In the genomic region with DNA sequence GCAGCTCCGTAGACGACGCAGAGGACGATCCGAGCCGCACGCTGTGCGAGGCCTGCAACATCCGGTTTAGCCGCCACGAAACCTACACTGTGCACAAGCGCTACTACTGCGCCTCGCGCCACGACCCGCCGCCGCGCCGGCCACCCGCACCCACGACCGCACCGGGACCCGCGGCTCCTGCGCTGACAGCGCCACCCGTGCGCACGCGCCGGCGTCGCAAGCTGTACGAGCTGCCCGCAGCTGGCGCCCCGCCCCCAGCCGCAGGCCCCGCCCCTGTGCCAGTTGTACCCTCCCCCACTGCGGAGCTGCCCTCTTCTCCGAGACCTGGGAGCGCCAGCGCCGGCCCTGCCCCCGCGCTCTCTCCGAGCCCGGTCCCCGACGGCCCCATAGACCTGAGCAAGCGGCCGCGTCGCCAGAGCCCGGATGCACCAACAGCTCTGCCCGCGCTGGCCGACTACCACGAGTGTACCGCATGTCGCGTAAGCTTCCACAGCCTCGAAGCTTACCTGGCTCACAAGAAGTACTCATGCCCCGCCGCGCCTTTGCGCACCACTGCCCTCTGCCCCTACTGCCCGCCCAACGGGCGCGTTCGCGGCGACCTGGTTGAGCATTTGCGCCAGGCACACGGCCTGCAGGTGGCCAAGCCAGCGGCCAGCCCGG, we compare ENCODE assay signal across 8 mouse cellular contexts. TPM values are rescaled to one million over a fixed set of nuclear protein-coding genes. Genes with fewer than 3 reads are reported as not detected.
A peak's percentile ranks its signal among the peaks of the same experiment; 100 is the strongest.
DNase-seq lines count a peak whose midpoint lies in the region; ATAC-seq lines count a peak whose summit lies in the region.

No protein-coding gene starts in this region.

- H3K27ac ChIP-seq in hindbrain, embryonic 15.5 days (replicated peaks): no peak overlapping the region
- H3K27ac ChIP-seq in liver, embryonic 11.5 days (ENCODE audit: low read depth, low read length): no peak overlapping the region
- no peak overlapping the region for H3K27ac ChIP-seq in neural tube, embryonic 14.5 days (ENCODE audit: low read depth, low read length)

- peak; percentile 48 to 58 for DNase-seq in left cerebral cortex, postnatal 25 days (ENCODE audit: low spot score in 2 of 2)
- no peak for DNase-seq in left cerebral cortex, adult 11 months (ENCODE audit: low spot score)
- peak; percentile 74 for DNase-seq in embryo, embryonic 10.5 days (ENCODE audit: low spot score)
- DNase-seq in liver, embryonic 11.5 days (ENCODE audit: low spot score): peak; percentile 58
- DNase-seq in urinary bladder, postnatal 4 days (ENCODE audit: low spot score in 2 of 2): no peak

- H3K36me3 ChIP-seq in hindbrain, embryonic 15.5 days: peaks cover 2% of the 10 kb centered on the region; the same call in 1 of the 2 replicates
- H3K36me3 ChIP-seq in liver, embryonic 11.5 days (ENCODE audit: control insufficient read depth, insufficient read depth, low read length): peaks cover 73% of the 10 kb centered on the region
- H3K36me3 ChIP-seq in neural tube, embryonic 14.5 days (ENCODE audit: control insufficient read depth, insufficient read depth, low read length): no peaks in the 10 kb centered on the region

- H3K4me3 ChIP-seq in hindbrain, embryonic 15.5 days: peak overlapping the region; percentile 50
- peak overlapping the region; percentile 33 for H3K4me3 ChIP-seq in liver, embryonic 11.5 days (ENCODE audit: low read depth, low read length)
- peak overlapping the region; percentile 54 for H3K4me3 ChIP-seq in neural tube, embryonic 14.5 days (ENCODE audit: low read depth, low read length)

- peaks cover 16% of the 10 kb centered on the region for H3K4me1 ChIP-seq in hindbrain, embryonic 15.5 days (replicated peaks)
- peaks cover 23% of the 10 kb centered on the region for H3K4me1 ChIP-seq in liver, embryonic 11.5 days (replicated peaks; ENCODE audit: control insufficient read depth, insufficient read depth, low read length)
- peaks cover 11% of the 10 kb centered on the region for H3K4me1 ChIP-seq in neural tube, embryonic 14.5 days (ENCODE audit: control insufficient read depth, insufficient read depth, low read length)

- peak overlapping the region; percentile 76 for H3K4me2 ChIP-seq in hindbrain, embryonic 15.5 days
- peak overlapping the region; percentile 54 for H3K4me2 ChIP-seq in liver, embryonic 11.5 days
- peak overlapping the region; percentile 89 for H3K4me2 ChIP-seq in neural tube, embryonic 14.5 days (ENCODE audit: low read depth, low read length)

- ATAC-seq in hindbrain, embryonic 15.5 days (ENCODE audit: low FRiP score, low read depth): peak; percentile 61
- no peak for ATAC-seq in liver, embryonic 11.5 days (replicated peaks; ENCODE audit: low FRiP score)
- peak; percentile 75 for ATAC-seq in neural tube, embryonic 14.5 days (ENCODE audit: low read depth)
- ATAC-seq in activated CD4-positive, CD25-positive, alpha-beta regulatory T cell, adult 4 months: no peak

- peaks cover 38% of the 10 kb centered on the region for H3K27me3 ChIP-seq in hindbrain, embryonic 15.5 days
- peaks cover 12% of the 10 kb centered on the region for H3K27me3 ChIP-seq in liver, embryonic 11.5 days (replicated peaks; ENCODE audit: control insufficient read depth, insufficient read depth, low read length)
- H3K27me3 ChIP-seq in neural tube, embryonic 14.5 days (ENCODE audit: control insufficient read depth, insufficient read depth, low read length): peaks cover 25% of the 10 kb centered on the region

- H3K9me3 ChIP-seq in hindbrain, embryonic 15.5 days: no peaks in the 10 kb centered on the region
- peaks cover 8% of the 10 kb centered on the region; the same call in 1 of the 2 replicates for H3K9me3 ChIP-seq in liver, embryonic 11.5 days (ENCODE audit: control insufficient read depth, low read length)
- H3K9me3 ChIP-seq in neural tube, embryonic 14.5 days (ENCODE audit: control insufficient read depth, low read length): no peaks in the 10 kb centered on the region

- WGBS in hindbrain, embryonic 15.5 days: 5% methylated on average over 71 of the region's 81 CpGs
- WGBS in liver, embryonic 11.5 days: 50% methylated on average over 79 of the region's 81 CpGs
- WGBS in neural tube, embryonic 14.5 days: 7% methylated on average over 53 of the region's 81 CpGs

- H3K9ac ChIP-seq in hindbrain, embryonic 15.5 days: peak overlapping the region; percentile 57
- no peak overlapping the region for H3K9ac ChIP-seq in liver, embryonic 11.5 days (ENCODE audit: low read depth, low read length)
- H3K9ac ChIP-seq in neural tube, embryonic 14.5 days (replicated peaks; ENCODE audit: low read depth, low read length): peak overlapping the region; percentile 59

- intact Hi-C loops in left cerebral cortex, postnatal 25 days (cut with DNase I): loop anchor here (5.0 kb wide), 1 partner anchor 359 kb away; no protein-coding TSS in a partner anchor

RNA-seq across cellular contexts. Expression of a gene that starts 24.2 kb away (rescaled TPM):
- 1 to 10 TPM; 7.0 to 7.2 TPM for total RNA-seq in left cerebral cortex, postnatal 25 days (2021)
- polyA plus RNA-seq in hindbrain, embryonic 15.5 days (2015; fragmentation: Nextera tagmentation; extraction: Ambion mirVana): 0.10 and 0.28 TPM in 2 replicates
- not detected in 2 replicates for polyA plus RNA-seq in liver, embryonic 11.5 days (2014; fragmentation: Nextera tagmentation; extraction: Ambion mirVana)
- polyA plus RNA-seq in neural tube, embryonic 14.5 days (2014; fragmentation: Nextera tagmentation; extraction: Ambion mirVana): not detected in 2 replicates
- not detected for polyA plus RNA-seq in activated CD4-positive, CD25-positive, alpha-beta regulatory T cell, adult 4 months (2017; shearing (Covaris generic))

RNA-seq across cellular contexts. Expression of a gene that starts 40.0 kb away (rescaled TPM):
- total RNA-seq in left cerebral cortex, postnatal 25 days (2021): 10 to 100 TPM; 35.7 to 39.1 TPM
- 35.5 and 38.1 TPM in 2 replicates for polyA plus RNA-seq in hindbrain, embryonic 15.5 days (2015; fragmentation: Nextera tagmentation; extraction: Ambion mirVana)
- 41.3 and 44.2 TPM in 2 replicates for polyA plus RNA-seq in liver, embryonic 11.5 days (2014; fragmentation: Nextera tagmentation; extraction: Ambion mirVana)
- 20.4 and 25.9 TPM in 2 replicates for polyA plus RNA-seq in neural tube, embryonic 14.5 days (2014; fragmentation: Nextera tagmentation; extraction: Ambion mirVana)
- polyA plus RNA-seq in activated CD4-positive, CD25-positive, alpha-beta regulatory T cell, adult 4 months (2017; shearing (Covaris generic)): 10 to 100 TPM; 10.9 to 18.2 TPM

RNA-seq across cellular contexts. Expression of a gene that starts 54.4 kb away (rescaled TPM):
- 10 to 100 TPM; 36.9 to 39.3 TPM for total RNA-seq in left cerebral cortex, postnatal 25 days (2021)
- polyA plus RNA-seq in hindbrain, embryonic 15.5 days (2015; fragmentation: Nextera tagmentation; extraction: Ambion mirVana): 1.4 and 2.3 TPM in 2 replicates
- 22.7 and 26.5 TPM in 2 replicates for polyA plus RNA-seq in liver, embryonic 11.5 days (2014; fragmentation: Nextera tagmentation; extraction: Ambion mirVana)
- polyA plus RNA-seq in neural tube, embryonic 14.5 days (2014; fragmentation: Nextera tagmentation; extraction: Ambion mirVana): 1.2 and 1.4 TPM in 2 replicates
- polyA plus RNA-seq in activated CD4-positive, CD25-positive, alpha-beta regulatory T cell, adult 4 months (2017; shearing (Covaris generic)): 1 to 10 TPM; 1.7 to 2.2 TPM

Comparison
In these comparisons a context has a peak if more than half of its experiments do, and no peak if none do; other contexts are left out.
1. DNase-seq: peak in left cerebral cortex, postnatal 25 days (2 of 2), embryo, embryonic 10.5 days (single experiment) and liver, embryonic 11.5 days (single experiment); none in left cerebral cortex, adult 11 months (single experiment) and urinary bladder, postnatal 4 days (0 of 2).
2. ATAC-seq: peak in hindbrain, embryonic 15.5 days (single experiment) and neural tube, embryonic 14.5 days (single experiment); none in liver, embryonic 11.5 days (single experiment) and activated CD4-positive, CD25-positive, alpha-beta regulatory T cell, adult 4 months (single experiment).
3. Peak in every context shown above with its lines, with median percentiles within 50 percentile points of each other: H3K4me2 ChIP-seq and H3K4me3 ChIP-seq.